Mouse (Mus musculus): ENCODE data around the gene Dram1. TPM values are rescaled to one million over a fixed set of nuclear protein-coding genes. Genes with fewer than 3 reads are reported as not detected.

Gene Dram1
- total and polyA plus RNA-seq, 3 experiments: 0.04 TPM; not detected in 2

GRCm38 (mm10) chr10:88318179-88318578 is 60.7 kb downstream of the Dram1 start:
- no peak overlapping the region for H3K4me2 ChIP-seq (ENCODE audit: insufficient read depth, low read depth, poor library complexity, severe bottlenecking)
- H3K27ac ChIP-seq (ENCODE audit: insufficient read depth, low read depth): no peak overlapping the region
- H3K4me1 ChIP-seq (ENCODE audit: control insufficient read depth in 1 of 2, insufficient read depth in 2 of 2): 0 out of 4 replicates have a peak, but pooled peaks cover 0 to 2% of the 10 kb centered on the region in 2 experiments
- H3K9ac ChIP-seq (ENCODE audit: insufficient read depth, low read depth): no peak overlapping the region
- no peaks in the 10 kb centered on the region for H3K36me3 ChIP-seq (replicated peaks in 1 of 2; ENCODE audit: control insufficient read depth in 1 of 2, insufficient read depth in 1 of 2, low read length in 1 of 2)
- no peaks in the 10 kb centered on the region for H3K27me3 ChIP-seq (replicated peaks)
- H3K9me3 ChIP-seq (replicated peaks; ENCODE audit: low read length): no peaks in the 10 kb centered on the region
- DNase-seq (ENCODE audit: extremely low read depth): no peak
- dilution Hi-C loops (cut with MboI; ENCODE audit: extremely low pct_ligation_motif_present, extremely low pct_unique_long_range_greater_than_20kb, low sequenced_read_pairs): no loop called here
- H3K4me3 ChIP-seq (replicated peaks in 1 of 3; ENCODE audit: low read depth in 2 of 3, low read length in 2 of 3, poor library complexity in 1 of 3): no peak overlapping the region
- TF ChIP-seq KAT2A (IDR thresholded peaks at IDR 0.05; ENCODE audit: insufficient replicate concordance, low read length): no peak
- TF ChIP-seq RAD21 (IDR thresholded peaks at IDR 0.05; ENCODE audit: low read depth, low read length): no peak
- no peak for TF ChIP-seq TCF12 (IDR thresholded peaks at IDR 0.05; ENCODE audit: low read depth, low read length)
- no peak for TF ChIP-seq ZC3H11A (IDR thresholded peaks at IDR 0.05; ENCODE audit: low read depth, low read length)
- no peak for TF ChIP-seq USF1 (IDR thresholded peaks at IDR 0.05; ENCODE audit: low read depth, low read length)
- TF ChIP-seq POLR2AphosphoS2 (IDR thresholded peaks at IDR 0.05; ENCODE audit: low read depth, low read length): no peak
- no peak for TF ChIP-seq E2F4 (IDR thresholded peaks at IDR 0.05; ENCODE audit: insufficient replicate concordance, low read depth, low read length)
- no peak for TF ChIP-seq BHLHE40 (IDR thresholded peaks at IDR 0.05; ENCODE audit: low read depth, low read length)
- no peak for TF ChIP-seq MAZ (IDR thresholded peaks at IDR 0.05; ENCODE audit: low read depth, low read length)
- no peak for TF ChIP-seq SIN3A (IDR thresholded peaks at IDR 0.05; ENCODE audit: low read length)
- TF ChIP-seq MEF2A (IDR thresholded peaks at IDR 0.05; ENCODE audit: borderline replicate concordance, low read depth, low read length): no peak
- in situ Hi-C loops (cut with MboI; ENCODE audit: low pct_ligation_motif_present, low pct_unique_long_range_greater_than_20kb, low sequenced_read_pairs): loop anchor here (25.0 kb wide), 1 partner anchor 756 kb away; no protein-coding TSS in a partner anchor
- no peaks in the 10 kb centered on the region for H3K79me2 ChIP-seq (replicated peaks; ENCODE audit: control insufficient read depth, extremely low read depth, insufficient read depth, poor library complexity, severe bottlenecking)

DNA sequence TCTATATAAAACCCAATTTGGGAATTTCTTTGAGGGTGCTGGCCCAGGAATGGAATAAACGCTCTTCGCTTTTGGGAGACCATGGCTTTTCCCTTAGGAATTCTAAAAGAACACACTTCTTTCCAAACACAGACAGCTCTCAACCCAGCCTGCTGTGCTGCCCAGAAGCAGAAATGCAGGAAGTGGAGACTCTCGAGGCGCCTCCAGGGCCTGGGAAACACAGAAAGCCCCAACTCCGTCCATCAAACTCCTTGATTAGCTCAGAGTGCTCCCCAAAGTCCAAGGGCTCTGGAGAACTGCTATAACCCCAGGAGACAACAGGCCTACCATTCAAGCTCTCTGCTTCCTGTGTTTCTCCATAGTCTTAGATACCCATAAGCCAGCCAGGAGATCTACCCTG is 61.7 kb downstream of the Dram1 start:
- H3K36me3 ChIP-seq (replicated peaks in 1 of 2; ENCODE audit: control insufficient read depth in 1 of 2, insufficient read depth in 1 of 2, low read length in 1 of 2): no peaks in the 10 kb centered on the region
- H3K4me3 ChIP-seq (replicated peaks in 1 of 3; ENCODE audit: low read depth in 2 of 3, low read length in 2 of 3, poor library complexity in 1 of 3): no peak overlapping the region
- DNase-seq (ENCODE audit: extremely low read depth): no peak
- no peak overlapping the region for H3K4me2 ChIP-seq (ENCODE audit: insufficient read depth, low read depth, poor library complexity, severe bottlenecking)
- TF ChIP-seq SMC3 (IDR thresholded peaks at IDR 0.05; ENCODE audit: low read depth, low read length) (no peak), NELFE (IDR thresholded peaks at IDR 0.05; ENCODE audit: low read depth, low read length) (no peak), USF2 (conservative IDR thresholded peaks at IDR 0.05; ENCODE audit: low read depth, low read length) (no peak), CHD1 (IDR thresholded peaks at IDR 0.05; ENCODE audit: low read depth, low read length) (no peak), MXI1 (IDR thresholded peaks at IDR 0.05; ENCODE audit: low read depth, low read length) (no peak), SIN3A (IDR thresholded peaks at IDR 0.05; ENCODE audit: low read length) (no peak), POLR2AphosphoS2 (IDR thresholded peaks at IDR 0.05; ENCODE audit: low read depth, low read length) (no peak), ETS1 (conservative IDR thresholded peaks at IDR 0.05; ENCODE audit: low read depth, low read length) (no peak), TBP (conservative IDR thresholded peaks at IDR 0.05; ENCODE audit: low read depth, low read length) (no peak), HCFC1 (IDR thresholded peaks at IDR 0.05; ENCODE audit: low read depth, low read length) (no peak), POLR2A (IDR thresholded peaks at IDR 0.05; ENCODE audit: low read depth, low read length) (no peak), UBTF (IDR thresholded peaks at IDR 0.05; ENCODE audit: low read depth, low read length) (no peak)
- no peaks in the 10 kb centered on the region for H3K9me3 ChIP-seq (replicated peaks; ENCODE audit: low read length)
- dilution Hi-C loops (cut with MboI; ENCODE audit: extremely low pct_ligation_motif_present, extremely low pct_unique_long_range_greater_than_20kb, low sequenced_read_pairs) (no loop called here), in situ Hi-C loops (cut with MboI; ENCODE audit: low pct_ligation_motif_present, low pct_unique_long_range_greater_than_20kb, low sequenced_read_pairs) (loop anchor here (25.0 kb wide), 1 partner anchor 755 kb away; no protein-coding TSS in a partner anchor)
- no peaks in the 10 kb centered on the region for H3K27me3 ChIP-seq (replicated peaks)
- 0 out of 4 replicates have a peak, but pooled peaks cover 0 to 2% of the 10 kb centered on the region in 2 experiments for H3K4me1 ChIP-seq (ENCODE audit: control insufficient read depth in 1 of 2, insufficient read depth in 2 of 2)
- no peak overlapping the region for H3K27ac ChIP-seq (ENCODE audit: insufficient read depth, low read depth)
- no peaks in the 10 kb centered on the region for H3K79me2 ChIP-seq (replicated peaks; ENCODE audit: control insufficient read depth, extremely low read depth, insufficient read depth, poor library complexity, severe bottlenecking)
- H3K9ac ChIP-seq (ENCODE audit: insufficient read depth, low read depth): no peak overlapping the region

All from CH12.LX (cell line).